Comparison of ENCODE assay signal across 26 mouse cellular contexts in the genomic region with DNA sequence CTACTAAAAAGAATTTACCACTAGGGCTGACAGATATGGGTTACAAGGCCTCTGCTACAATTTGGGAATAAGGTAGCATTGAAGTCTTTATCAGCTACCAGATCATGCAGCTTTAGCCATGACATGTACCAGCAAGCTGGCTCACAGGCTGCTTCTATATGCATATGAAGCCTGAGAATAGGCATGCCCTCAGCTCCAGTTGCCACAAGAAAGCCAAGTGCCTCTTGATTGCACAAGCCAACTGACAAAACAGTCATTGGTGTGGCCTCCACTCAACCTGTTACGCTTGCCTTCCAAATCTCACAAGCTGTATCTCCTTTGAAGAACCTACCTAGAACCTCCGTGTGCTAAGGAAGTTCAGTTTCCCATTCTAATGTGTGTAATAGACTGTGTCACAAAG. TPM values are rescaled to one million over a fixed set of nuclear protein-coding genes. Genes with fewer than 3 reads are reported as not detected.
DNase-seq lines count a peak whose midpoint lies in the region; ATAC-seq lines count a peak whose summit lies in the region.
"Had no signal": no experiment of that assay in that cellular context is flagged by ENCODE, and none has a peak within 500 bp of the region (broad histone marks: within the 10 kb centered on the region; RNA-seq: fewer than 3 reads in every experiment).

No protein-coding gene starts in this region.

- peak; percentile 12 for DNase-seq in urinary bladder, postnatal 14 days (ENCODE audit: low spot score)
- DNase-seq in urinary bladder, postnatal 25 days (ENCODE audit: low spot score): no peak
- DNase-seq in adipocyte (ENCODE audit: low spot score): peak; percentile 15
- peak; percentile 75 for DNase-seq in gonadal fat pad, adult 2 months (ENCODE audit: low read depth)
- no peak for DNase-seq in frontal cortex, adult 2 months (ENCODE audit: extremely low spot score in 1 of 2, low spot score in 1 of 2)
- DNase-seq in right cerebral cortex, adult 2 months (ENCODE audit: low spot score in 2 of 2): no peak
- DNase-seq in frontal cortex, postnatal 25 days (ENCODE audit: low spot score in 2 of 2): no peak
- DNase-seq: adrenal gland, adult 2 months; adrenal gland, postnatal 10 days; adrenal gland, postnatal 25 days; B cell, adult 2 months; cerebellum, adult 11 months; cerebellum, adult 18-20 months; cerebellum, adult 8-10 months; cerebellum, adult 9-11 months; cerebellum, postnatal 14 days; cerebellum, postnatal 36 days; embryo, embryonic 11 days had no signal

- peak; percentile 42 for ATAC-seq in megakaryocyte progenitor cell, adult 5-6 weeks (replicated peaks; ENCODE audit: poor library complexity)
- ATAC-seq: activated CD4-positive, CD25-positive, alpha-beta regulatory T cell, adult 4 months; CD4-positive, CD25-positive, alpha-beta regulatory T cell, adult 4 months; forebrain, embryonic 14.5 days; forebrain, embryonic 16.5 days; Patski had no signal

RNA-seq across cellular contexts. Expression of a gene that starts 12.1 kb away (rescaled TPM):
- polyA plus RNA-seq in gonadal fat pad, adult 2 months (2012; rRNA removed): 2.6 and 3.9 TPM in 2 replicates
- total RNA-seq in megakaryocyte progenitor cell, adult 5-6 weeks (2015): 0.22 and 0.64 TPM in 2 replicates
- total RNA-seq in megakaryocyte progenitor cell, adult 5-6 weeks (2017): 0.98 TPM in 1 of 2 replicates, not detected in the other
- 2.6 TPM in 2 replicates for polyA plus RNA-seq in frontal cortex, adult 2 months (2012; rRNA removed)
- polyA plus RNA-seq: erythroblast, embryonic 14.5 days; G1E had no signal

Comparison
In these comparisons a context has a peak if more than half of its experiments do, and no peak if none do; other contexts are left out.
1. DNase-seq: peak in urinary bladder, postnatal 14 days (single experiment), adipocyte (single experiment) and gonadal fat pad, adult 2 months (single experiment); none in urinary bladder, postnatal 25 days (single experiment), frontal cortex, adult 2 months (0 of 2), right cerebral cortex, adult 2 months (0 of 2) and frontal cortex, postnatal 25 days (0 of 2).